Mouse (Mus musculus): ENCODE results near the gene Ahcyl2. TPM values are rescaled to one million over a fixed set of nuclear protein-coding genes. Genes with fewer than 3 reads are reported as not detected.

The Ahcyl2 gene
- polyA plus RNA-seq, 1 experiment: 112 TPM

DNA sequence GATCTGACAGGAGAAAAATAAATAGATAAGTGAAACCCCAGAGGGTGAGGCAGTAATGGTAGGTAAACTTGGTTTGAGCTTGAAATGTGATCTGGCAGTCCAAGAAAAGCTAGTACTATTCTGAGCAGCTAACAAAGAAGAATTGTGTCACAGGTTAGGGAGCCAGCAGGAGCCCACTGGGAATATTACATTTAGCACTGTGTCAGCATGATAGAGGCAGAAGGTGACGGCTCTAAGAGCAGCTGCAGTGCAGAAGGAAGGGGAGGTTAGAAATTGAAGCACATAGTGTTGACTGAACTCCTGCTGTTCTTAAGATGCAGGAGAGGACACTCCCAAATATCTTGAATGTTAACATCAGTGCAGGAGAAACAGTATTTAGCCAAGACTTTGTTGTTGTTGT, 54.0 kb downstream of the Ahcyl2 start:
- no peak for TF ChIP-seq CTCF (IDR thresholded peaks at IDR 0.05; ENCODE audit: extremely low read depth, insufficient read depth, low read length)
- no peak for TF ChIP-seq POLR2A (IDR thresholded peaks at IDR 0.05; ENCODE audit: extremely low read depth, insufficient read depth, low read length)

DNA sequence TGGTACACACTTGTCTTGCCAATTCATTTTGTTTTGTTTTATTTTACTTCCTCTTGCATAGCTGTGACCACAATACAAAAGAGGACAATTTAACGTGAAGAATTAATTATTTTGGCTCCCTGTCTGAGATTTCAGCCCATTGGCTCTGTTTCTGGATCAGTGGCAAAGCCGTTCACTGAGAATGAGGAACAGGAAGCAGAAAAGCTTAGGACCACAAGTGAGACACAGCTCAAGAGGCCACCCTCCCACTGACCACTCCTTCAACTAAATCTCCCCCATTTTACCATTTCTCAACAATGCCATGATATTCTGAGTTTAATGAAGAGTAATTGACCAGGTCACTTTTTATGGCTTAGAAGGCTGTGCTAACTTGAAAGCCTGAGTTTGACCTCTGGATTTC, 57.5 kb downstream of the Ahcyl2 start:
- H3K4me3 ChIP-seq (ENCODE audit: insufficient read depth, low read length): no peak overlapping the region
- H3K27ac ChIP-seq (ENCODE audit: insufficient read depth, low read length): no peak overlapping the region
- H3K4me1 ChIP-seq (ENCODE audit: control insufficient read depth, insufficient read depth, low read length): no peaks in the 10 kb centered on the region
- TF ChIP-seq CTCF (IDR thresholded peaks at IDR 0.05; ENCODE audit: extremely low read depth, insufficient read depth, low read length): no peak
- no peak for TF ChIP-seq POLR2A (IDR thresholded peaks at IDR 0.05; ENCODE audit: extremely low read depth, insufficient read depth, low read length)

More for the DNA sequence above, 54.0 kb downstream of the Ahcyl2 start:
- H3K4me1 ChIP-seq (ENCODE audit: control insufficient read depth, insufficient read depth, low read length): no peaks in the 10 kb centered on the region
- no peak overlapping the region for H3K27ac ChIP-seq (ENCODE audit: insufficient read depth, low read length)
- no peak overlapping the region for H3K4me3 ChIP-seq (ENCODE audit: insufficient read depth, low read length)

DNA sequence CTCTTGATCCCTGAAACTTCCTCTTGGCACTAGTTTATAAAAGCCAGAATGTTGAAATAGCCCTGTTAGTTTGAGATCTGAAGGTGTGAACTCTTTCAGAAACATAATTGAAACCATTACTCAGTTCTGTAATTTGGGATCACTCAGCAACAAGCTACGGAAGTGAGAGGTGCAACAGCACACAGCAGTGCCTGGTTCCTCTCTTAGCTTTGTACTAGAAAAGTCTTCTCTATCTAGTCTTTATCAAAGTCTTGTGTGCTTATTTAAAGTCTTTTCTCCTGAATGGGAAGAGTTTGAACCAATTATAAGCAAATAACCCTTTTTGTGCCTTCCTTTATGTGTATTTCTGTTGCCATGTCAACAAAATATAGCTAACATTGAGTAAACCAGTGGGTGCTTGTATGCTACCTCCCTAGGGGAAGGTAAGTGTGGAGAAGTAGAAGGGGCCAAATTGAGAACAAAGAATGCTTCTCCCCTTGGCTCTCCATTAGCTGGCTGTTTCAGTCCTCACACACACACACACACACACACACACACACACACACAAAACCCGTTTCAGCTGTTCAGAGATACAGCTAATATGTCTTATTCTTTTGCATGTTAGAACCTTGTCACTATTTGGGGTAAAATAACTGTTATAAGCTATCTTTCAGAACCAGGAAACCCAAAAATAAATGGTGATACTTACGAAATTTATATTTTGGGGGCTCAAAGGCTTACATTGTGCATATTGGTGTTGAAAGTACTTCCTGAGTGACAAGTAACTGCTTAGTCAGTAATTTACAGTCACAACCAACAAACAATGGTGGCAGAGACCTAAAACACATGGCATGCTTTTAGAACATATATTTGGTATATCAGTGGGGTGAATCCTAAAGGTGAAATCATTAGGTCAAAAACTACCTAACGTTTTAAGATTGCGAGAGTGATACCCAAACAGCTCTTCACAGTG, 59.8 kb downstream of the Ahcyl2 start:
- Histone ChIP-seq H3K27ac (ENCODE audit: insufficient read depth, low read length) (no peak overlapping the region), H3K4me3 (ENCODE audit: insufficient read depth, low read length) (no peak overlapping the region), H3K4me1 (ENCODE audit: control insufficient read depth, insufficient read depth, low read length) (no peaks in the 10 kb centered on the region)
- no peak for TF ChIP-seq CTCF (IDR thresholded peaks at IDR 0.05; ENCODE audit: extremely low read depth, insufficient read depth, low read length)
- TF ChIP-seq POLR2A (IDR thresholded peaks at IDR 0.05; ENCODE audit: extremely low read depth, insufficient read depth, low read length): no peak

DNA sequence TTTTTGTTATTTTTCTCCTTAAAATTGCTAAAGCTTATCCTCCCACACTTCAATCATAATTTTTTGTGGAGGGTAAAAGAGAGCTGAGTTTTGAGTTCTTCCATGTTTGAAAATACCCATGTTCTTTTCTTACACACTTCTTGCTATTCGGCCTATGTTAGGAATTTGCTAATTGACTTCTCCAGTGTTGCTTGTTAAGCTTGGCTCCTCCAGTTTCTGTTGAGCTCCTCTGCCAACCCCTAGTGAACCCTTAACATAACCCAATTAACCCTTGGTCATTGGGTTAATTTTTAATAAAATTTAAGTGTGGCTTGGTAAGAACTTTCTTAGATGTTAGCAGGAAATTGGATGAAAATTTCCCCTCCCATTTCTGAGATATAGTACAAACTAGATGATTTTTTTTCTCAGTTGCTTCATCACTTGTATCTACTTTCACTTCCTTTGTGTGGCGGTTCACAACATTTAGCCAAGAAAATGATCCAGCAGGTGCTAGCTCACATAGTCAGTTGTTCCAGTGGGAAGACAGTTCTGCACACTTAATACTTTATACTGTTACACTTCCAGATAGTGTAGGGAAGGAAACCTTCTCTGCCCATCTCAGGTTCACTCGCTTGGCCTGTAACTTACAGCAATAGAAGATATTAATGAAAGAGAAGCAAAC, 60.9 kb downstream of the Ahcyl2 start:
- no peak overlapping the region for H3K27ac ChIP-seq (ENCODE audit: insufficient read depth, low read length)
- no peak overlapping the region for H3K4me3 ChIP-seq (ENCODE audit: insufficient read depth, low read length)
- H3K4me1 ChIP-seq (ENCODE audit: control insufficient read depth, insufficient read depth, low read length): no peaks in the 10 kb centered on the region
- TF ChIP-seq CTCF (IDR thresholded peaks at IDR 0.05; ENCODE audit: extremely low read depth, insufficient read depth, low read length): no peak
- no peak for TF ChIP-seq POLR2A (IDR thresholded peaks at IDR 0.05; ENCODE audit: extremely low read depth, insufficient read depth, low read length)

DNA sequence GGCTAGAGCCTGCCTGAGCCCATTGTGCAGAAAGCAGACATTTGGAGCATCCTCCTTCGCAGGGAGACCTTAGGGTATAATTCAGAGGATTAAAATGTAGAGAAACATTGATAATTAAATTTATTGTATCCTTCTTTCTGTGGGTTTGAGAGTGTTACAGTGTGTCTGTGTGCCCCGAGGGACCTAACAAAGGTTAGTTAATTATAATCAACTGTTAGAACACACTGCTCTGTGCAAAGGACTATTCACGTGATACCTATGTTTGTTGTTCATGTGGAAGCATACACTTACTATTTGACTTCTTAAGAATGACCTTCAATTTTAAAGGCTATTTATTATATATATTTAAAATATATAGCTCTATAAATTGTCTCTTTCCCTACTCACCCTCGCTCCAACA, 64.5 kb downstream of the Ahcyl2 start:
- TF ChIP-seq POLR2A (IDR thresholded peaks at IDR 0.05; ENCODE audit: extremely low read depth, insufficient read depth, low read length) (no peak), CTCF (IDR thresholded peaks at IDR 0.05; ENCODE audit: extremely low read depth, insufficient read depth, low read length) (no peak)
- H3K27ac ChIP-seq (ENCODE audit: insufficient read depth, low read length): no peak overlapping the region
- H3K4me3 ChIP-seq (ENCODE audit: insufficient read depth, low read length): no peak overlapping the region
- peaks cover 2% of the 10 kb centered on the region; the same call in 1 of the 2 replicates for H3K4me1 ChIP-seq (ENCODE audit: control insufficient read depth, insufficient read depth, low read length)

- Histone ChIP-seq H3K27ac (ENCODE audit: insufficient read depth, low read length) (no peak overlapping the region), H3K4me1 (ENCODE audit: control insufficient read depth, insufficient read depth, low read length) (peaks cover 2% of the 10 kb centered on the region; the same call in 1 of the 2 replicates), H3K4me3 (ENCODE audit: insufficient read depth, low read length) (no peak overlapping the region)
- TF ChIP-seq CTCF (IDR thresholded peaks at IDR 0.05; ENCODE audit: extremely low read depth, insufficient read depth, low read length) (no peak), POLR2A (IDR thresholded peaks at IDR 0.05; ENCODE audit: extremely low read depth, insufficient read depth, low read length) (no peak)
Observed at GRCm38 (mm10) chr6:29833117-29833516, 65.3 kb downstream of the Ahcyl2 start.

- Histone ChIP-seq H3K27ac (ENCODE audit: insufficient read depth, low read length) (no peak overlapping the region), H3K4me1 (ENCODE audit: control insufficient read depth, insufficient read depth, low read length) (peaks cover 2% of the 10 kb centered on the region; the same call in 1 of the 2 replicates), H3K4me3 (ENCODE audit: insufficient read depth, low read length) (no peak overlapping the region)
- TF ChIP-seq POLR2A (IDR thresholded peaks at IDR 0.05; ENCODE audit: extremely low read depth, insufficient read depth, low read length): no peak
- no peak for TF ChIP-seq CTCF (IDR thresholded peaks at IDR 0.05; ENCODE audit: extremely low read depth, insufficient read depth, low read length)
Observed at GRCm38 (mm10) chr6:29833568-29834255, 65.9 kb downstream of the Ahcyl2 start.

GRCm38 (mm10) chr6:29835543-29836177, 67.8 kb downstream of the Ahcyl2 start:
- H3K27ac ChIP-seq (ENCODE audit: insufficient read depth, low read length): no peak overlapping the region
- peaks cover 2% of the 10 kb centered on the region; the same call in 1 of the 2 replicates for H3K4me1 ChIP-seq (ENCODE audit: control insufficient read depth, insufficient read depth, low read length)
- no peak overlapping the region for H3K4me3 ChIP-seq (ENCODE audit: insufficient read depth, low read length)
- TF ChIP-seq CTCF (IDR thresholded peaks at IDR 0.05; ENCODE audit: extremely low read depth, insufficient read depth, low read length) (no peak), POLR2A (IDR thresholded peaks at IDR 0.05; ENCODE audit: extremely low read depth, insufficient read depth, low read length) (no peak)

GRCm38 (mm10) chr6:29837579-29837978, 69.8 kb downstream of the Ahcyl2 start:
- Histone ChIP-seq H3K4me3 (ENCODE audit: insufficient read depth, low read length) (no peak overlapping the region), H3K27ac (ENCODE audit: insufficient read depth, low read length) (no peak overlapping the region), H3K4me1 (ENCODE audit: control insufficient read depth, insufficient read depth, low read length) (peaks cover 2% of the 10 kb centered on the region; the same call in 1 of the 2 replicates)
- no peak for TF ChIP-seq POLR2A (IDR thresholded peaks at IDR 0.05; ENCODE audit: extremely low read depth, insufficient read depth, low read length)
- no peak for TF ChIP-seq CTCF (IDR thresholded peaks at IDR 0.05; ENCODE audit: extremely low read depth, insufficient read depth, low read length)

All from cortical plate, adult 2 months (tissue).